Mouse (Mus musculus): ENCODE measurements around the gene Dbil5.

GRCm38 (mm10) chr11:76216681-76217389, 573 bp upstream of the Dbil5 start:
- TF ChIP-seq HCFC1 (IDR thresholded peaks at IDR 0.05; ENCODE audit: borderline replicate concordance, insufficient read depth, low read length) (0 out of 2 replicates have a peak, but pooled peaks have one; percentile 24), MAFK (IDR thresholded peaks at IDR 0.05; ENCODE audit: insufficient read depth, low read depth, low read length) (no peak), ZC3H11A (IDR thresholded peaks at IDR 0.05; ENCODE audit: borderline replicate concordance, low read depth, low read length) (no peak)
